Mouse (Mus musculus) stomach, postnatal 0 days (tissue): ENCODE data around the gene Hsp90aa1.
"Not testable (repeated sequence)": the region's sequence is repeated elsewhere in the genome, so short reads cannot be mapped to it uniquely, and the experiment has no call there.

ENCODE experiments used
- CTCF ChIP-seq: IDR thresholded peaks from 2 replicates; pipeline ENCODE4 v1.5.1; 2016; ENCODE audit warnings: antibody characterized with exemption, low read depth, mild to moderate bottlenecking, moderate library complexity
- EP300 ChIP-seq: optimal IDR thresholded peaks from 2 replicates; pipeline ENCODE3; 2016; ENCODE audit warnings: antibody characterized with exemption

GRCm38 (mm10) chr12:110733254-110733653 lies 30.7 kb upstream of the Hsp90aa1 start:
- TF ChIP-seq CTCF, EP300: not testable (repeated sequence)
